Mouse (Mus musculus): ENCODE data around the gene Hipk4.

DNA sequence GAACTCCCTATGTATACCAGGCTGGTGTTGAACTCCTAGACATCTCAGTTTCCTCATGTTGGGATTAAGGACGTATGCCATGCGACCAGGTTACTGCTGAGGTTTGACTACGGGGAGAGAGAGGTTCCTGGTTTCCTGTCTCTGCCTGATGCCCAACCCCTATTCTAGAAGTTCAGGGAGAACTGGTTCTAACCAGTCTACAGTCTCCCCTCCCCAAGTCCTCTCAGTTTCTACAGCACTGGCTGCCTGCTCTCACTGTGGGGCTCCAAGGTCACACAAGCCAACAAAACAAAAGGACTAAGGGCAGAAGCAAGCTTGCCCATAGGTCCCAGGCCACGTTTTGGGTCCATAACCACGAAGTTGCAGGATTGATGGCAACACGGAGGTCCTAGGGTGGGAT lies 26.5 kb downstream of the Hipk4 start:
- TF ChIP-seq CTCF (IDR thresholded peaks at IDR 0.05; ENCODE audit: low read depth, low read length) (no peak), POLR2A (IDR thresholded peaks at IDR 0.05; ENCODE audit: extremely low read depth, insufficient read depth, low read length) (no peak)

Data from liver, adult 2 months (tissue).